Mouse (Mus musculus): ENCODE measurements at regions not wholly inside any gene's neighbourhood (a gene's known extent, or its start where the extent isn't known, plus 50 kb on each side); places are given as distances from the start of the nearest gene placed in this dataset.

GRCm38 (mm10) chr8:49845575-49845974, 1001.8 kb upstream of the Tenm3 start:
- DNase-seq (ENCODE audit: low spot score in 2 of 2): no peak

- DNase-seq (ENCODE audit: low spot score in 2 of 2): no peak
Observed at GRCm38 (mm10) chr8:49831970-49832369, 988.2 kb upstream of the Tenm3 start.

- peak; percentile 6 to 65 for DNase-seq (ENCODE audit: low spot score in 2 of 2)
Observed at GRCm38 (mm10) chr8:49829345-49829744, 985.6 kb upstream of the Tenm3 start.

- DNase-seq (ENCODE audit: low spot score in 2 of 2): no peak
Observed at GRCm38 (mm10) chr8:49826231-49826630, 982.5 kb upstream of the Tenm3 start.

- DNase-seq (ENCODE audit: low spot score in 2 of 2): no peak
Observed at GRCm38 (mm10) chr8:49825000-49825399, 981.2 kb upstream of the Tenm3 start.

GRCm38 (mm10) chr8:49822791-49823190, 979.0 kb upstream of the Tenm3 start:
- no peak for DNase-seq (ENCODE audit: low spot score in 2 of 2)

GRCm38 (mm10) chr8:49799236-49799635, 955.5 kb upstream of the Tenm3 start:
- no peak for DNase-seq (ENCODE audit: low spot score in 2 of 2)

GRCm38 (mm10) chr8:49796741-49797140, 953.0 kb upstream of the Tenm3 start:
- no peak for DNase-seq (ENCODE audit: low spot score in 2 of 2)

GRCm38 (mm10) chr8:49794491-49794890, 950.7 kb upstream of the Tenm3 start:
- no peak for DNase-seq (ENCODE audit: low spot score in 2 of 2)

- no peak for DNase-seq (ENCODE audit: low spot score in 2 of 2)
Observed at GRCm38 (mm10) chr8:49769829-49770228, 926.1 kb upstream of the Tenm3 start.

GRCm38 (mm10) chr8:49738043-49738442, 894.3 kb upstream of the Tenm3 start:
- no peak for DNase-seq (ENCODE audit: low spot score in 2 of 2)

GRCm38 (mm10) chr8:49729156-49729555, 885.4 kb upstream of the Tenm3 start:
- DNase-seq (ENCODE audit: low spot score in 2 of 2): no peak

GRCm38 (mm10) chr8:49712371-49712770, 868.6 kb upstream of the Tenm3 start:
- DNase-seq (ENCODE audit: low spot score in 2 of 2): no peak

- DNase-seq (ENCODE audit: low spot score in 2 of 2): no peak
Observed at GRCm38 (mm10) chr8:49708701-49709100, 865.0 kb upstream of the Tenm3 start.

GRCm38 (mm10) chr8:49699058-49699457, 855.3 kb upstream of the Tenm3 start:
- no peak for DNase-seq (ENCODE audit: low spot score in 2 of 2)

GRCm38 (mm10) chr8:49696709-49697108, 853.0 kb upstream of the Tenm3 start:
- no peak for DNase-seq (ENCODE audit: low spot score in 2 of 2)

All from frontal cortex, postnatal 14 days (tissue).